Mouse (Mus musculus) C2C12 (cell line): ENCODE data around the gene Smurf1. TPM values are rescaled to one million over a fixed set of nuclear protein-coding genes. Genes with fewer than 3 reads are reported as not detected.

Source experiments
- H3K27me3 ChIP-seq: one replicate; pipeline ENCODE4 v1.6.1; 2011; ENCODE audit not compliant: control insufficient read depth, insufficient read depth, insufficient read length
- H3K36me3 ChIP-seq: one replicate; pipeline ENCODE4 v1.6.1; 2011; ENCODE audit not compliant: control insufficient read depth, insufficient read depth
- H3K4me3 ChIP-seq: one replicate; pipeline ENCODE4 v1.5.1; 2011; ENCODE audit warnings: mild to moderate bottlenecking, control low read depth; ENCODE audit not compliant: poor library complexity, insufficient read depth, severe bottlenecking
- H3K79me2 ChIP-seq: one replicate; pipeline ENCODE4 v1.6.1; 2011; ENCODE audit not compliant: control insufficient read depth, insufficient read depth
- H3K79me3 ChIP-seq: one replicate; pipeline ENCODE4 v1.6.1; 2011; ENCODE audit warnings: low read depth, control low read depth
- H3ac ChIP-seq: one replicate; pipeline ENCODE3; 2011; ENCODE audit warnings: low read depth; ENCODE audit not compliant: control insufficient read depth, insufficient read length
- CEBPB ChIP-seq: IDR thresholded peaks from one replicate; pipeline ENCODE4 v1.6.1; 2011; ENCODE audit warnings: low read depth, mild to moderate bottlenecking, control low read depth, moderate library complexity
- CTCF ChIP-seq: IDR thresholded peaks from one replicate; pipeline ENCODE4 v1.5.1; 2011; ENCODE audit not compliant: control insufficient read depth, insufficient read depth, insufficient read length
- FOSL1 ChIP-seq: IDR thresholded peaks from one replicate; pipeline ENCODE4 v1.8.0; 2011; ENCODE audit warnings: mild to moderate bottlenecking, low read length; ENCODE audit not compliant: poor library complexity, insufficient read depth, severe bottlenecking
- MAX ChIP-seq: IDR thresholded peaks from one replicate; pipeline ENCODE4 v1.6.1; 2011; ENCODE audit warnings: mild to moderate bottlenecking, control low read depth
- MYOD1 ChIP-seq: IDR thresholded peaks from one replicate; pipeline ENCODE4 v1.6.1; 2011; ENCODE audit warnings: low read depth; ENCODE audit not compliant: control insufficient read depth, insufficient read length
- MYOG ChIP-seq: IDR thresholded peaks from one replicate; pipeline ENCODE4 v1.6.1; 2011; ENCODE audit not compliant: control insufficient read depth, insufficient read length; ENCODE audit errors: extremely low read depth
- USF1 ChIP-seq: IDR thresholded peaks from one replicate; pipeline ENCODE4 v1.6.1; 2011; ENCODE audit warnings: low read depth, mild to moderate bottlenecking, control low read depth, moderate library complexity
- polyA plus RNA-seq: library from polyadenylated mRNA; unstranded; fragments of >200 nt; fragmentation: generic; extraction: Trizol; gene quantifications from one replicate; pipeline ENCODE4 v1.2.1, GENCODE M21; 2012; ENCODE audit warnings: missing spikeins

Smurf1 gene
- polyA plus RNA-seq, 1 experiment = 39.1 TPM

GRCm38 (mm10) chr5:144860913-144861312 is 104.7 kb downstream of the Smurf1 start:
- Histone ChIP-seq H3K27me3 (no peaks in the 10 kb centered on the region), H3K36me3 (peaks cover 41% of the 10 kb centered on the region), H3K79me3 (no peaks in the 10 kb centered on the region), H3K4me3 (no peak overlapping the region), H3K79me2 (no peaks in the 10 kb centered on the region), H3ac (no peak overlapping the region)
- no peak for TF ChIP-seq MYOD1
- TF ChIP-seq MAX = no peak
- TF ChIP-seq FOSL1 = no peak
- TF ChIP-seq CEBPB = no peak
- TF ChIP-seq CTCF = no peak
- no peak for TF ChIP-seq MYOG
- TF ChIP-seq USF1 = no peak

GRCm38 (mm10) chr5:144859284-144859683 is 106.4 kb downstream of the Smurf1 start:
- Histone ChIP-seq H3K79me3 (no peaks in the 10 kb centered on the region), H3K4me3 (no peak overlapping the region), H3K27me3 (no peaks in the 10 kb centered on the region), H3K79me2 (no peaks in the 10 kb centered on the region), H3ac (no peak overlapping the region), H3K36me3 (peaks cover 54% of the 10 kb centered on the region)
- no peak for TF ChIP-seq MYOD1
- TF ChIP-seq FOSL1 = no peak
- TF ChIP-seq CTCF = no peak

- Histone ChIP-seq H3K79me2 (no peaks in the 10 kb centered on the region), H3K27me3 (no peaks in the 10 kb centered on the region), H3K36me3 (peaks cover 62% of the 10 kb centered on the region), H3ac (no peak overlapping the region), H3K4me3 (no peak overlapping the region), H3K79me3 (no peaks in the 10 kb centered on the region)
- no peak for TF ChIP-seq FOSL1
- TF ChIP-seq MYOG = no peak
- TF ChIP-seq CTCF = no peak
- TF ChIP-seq MYOD1 = no peak
- no peak for TF ChIP-seq USF1
- no peak for TF ChIP-seq CEBPB
- no peak for TF ChIP-seq MAX
Observed at GRCm38 (mm10) chr5:144858527-144858926, 107.1 kb downstream of the Smurf1 start.

GRCm38 (mm10) chr5:144855936-144856335 is 109.7 kb downstream of the Smurf1 start:
- no peaks in the 10 kb centered on the region for H3K79me3 ChIP-seq
- no peak for TF ChIP-seq FOSL1
- no peak for TF ChIP-seq MYOD1
- no peak for TF ChIP-seq MAX
- no peak for TF ChIP-seq USF1
- TF ChIP-seq MYOG = no peak
- TF ChIP-seq CTCF = no peak
- no peak for TF ChIP-seq CEBPB
- peaks cover 73% of the 10 kb centered on the region for H3K36me3 ChIP-seq
- H3K27me3 ChIP-seq = no peaks in the 10 kb centered on the region
- H3K4me3 ChIP-seq = no peak overlapping the region
- no peaks in the 10 kb centered on the region for H3K79me2 ChIP-seq
- no peak overlapping the region for H3ac ChIP-seq

- H3K79me3 ChIP-seq = no peaks in the 10 kb centered on the region
Observed at GRCm38 (mm10) chr5:144853931-144854330, 111.7 kb downstream of the Smurf1 start.

GRCm38 (mm10) chr5:144851820-144852219 is 113.8 kb downstream of the Smurf1 start:
- H3K79me3 ChIP-seq = no peaks in the 10 kb centered on the region
- no peaks in the 10 kb centered on the region for H3K79me2 ChIP-seq
- no peaks in the 10 kb centered on the region for H3K27me3 ChIP-seq
- TF ChIP-seq CEBPB (no peak), FOSL1 (no peak), CTCF (no peak), MYOD1 (no peak), MYOG (no peak), MAX (no peak), USF1 (no peak)
- H3K36me3 ChIP-seq = peaks cover 71% of the 10 kb centered on the region
- no peak overlapping the region for H3K4me3 ChIP-seq
- no peak overlapping the region for H3ac ChIP-seq

More at GRCm38 (mm10) chr5:144853931-144854330, 111.7 kb downstream of the Smurf1 start:
- no peaks in the 10 kb centered on the region for H3K79me2 ChIP-seq
- TF ChIP-seq MAX (no peak), FOSL1 (no peak), MYOD1 (no peak), CTCF (no peak), CEBPB (no peak), USF1 (no peak), MYOG (no peak)
- H3ac ChIP-seq = no peak overlapping the region
- H3K27me3 ChIP-seq = no peaks in the 10 kb centered on the region
- H3K4me3 ChIP-seq = no peak overlapping the region
- peaks cover 76% of the 10 kb centered on the region for H3K36me3 ChIP-seq
